Mouse (Mus musculus) large intestine, adult 2 months (tissue): ENCODE measurements around the gene Zbed5. TPM values are rescaled to one million over a fixed set of nuclear protein-coding genes. Genes with fewer than 3 reads are reported as not detected.
"Not testable (repeated sequence)": the region's sequence is repeated elsewhere in the genome, so short reads cannot be mapped to it uniquely, and the experiment has no call there.

Experiments used
- DNase-seq: peaks from one replicate; pipeline ENCODE4 v3.0.0-alpha.2; 2012; ENCODE audit warnings: low read depth, low spot score
- WGBS: fragments of 180-500 bp; shearing (Covaris S2); methylation state at CpG from one replicate; pipeline ENCODE4 v1.1.7; 2018; 5-methylcytosine and 5-hydroxymethylcytosine counted together
- polyA plus RNA-seq: library from polyadenylated mRNA; depleted of rRNA; stranded (reverse); fragments of >200 nt; gene quantifications from 2 replicates; pipeline ENCODE4 v1.2.3, GENCODE M21; 2012

Zbed5 gene
- polyA plus RNA-seq, 1 experiment: 0.17 TPM

GRCm38 (mm10) chr5:129898449-129898848 is 2.9 kb downstream of the Zbed5 start, which contains the start of gene Phkg1:
Phkg1 (minus strand) TSS chr5:129898549.
- 93% methylated on average over 1 of the region's 1 CpGs for WGBS
- DNase-seq: no peak

- no peak for DNase-seq
- 19% methylated on average over 4 of the region's 4 CpGs for WGBS
Observed at GRCm38 (mm10) chr5:129907775-129908174, 12.3 kb downstream of the Zbed5 start.

- under 1% methylated on average over 63 of the region's 63 CpGs for WGBS
- peak; percentile 71 for DNase-seq
Observed at GRCm38 (mm10) chr5:129908242-129908965, 12.9 kb downstream of the Zbed5 start, which contains the start of gene Nupr1l. Nupr1l (plus strand) TSS chr5:129908540.

- 67% methylated on average over 9 of the region's 9 CpGs for WGBS
- DNase-seq: no peak
Observed at GRCm38 (mm10) chr5:129909147-129909546, 13.6 kb downstream of the Zbed5 start.

- DNase-seq: no peak
- WGBS: 78% methylated on average over 7 of the region's 7 CpGs
Observed at GRCm38 (mm10) chr5:129909591-129909990, 14.1 kb downstream of the Zbed5 start.

- no peak for DNase-seq
- 42% methylated on average over 2 of the region's 2 CpGs for WGBS
Observed at GRCm38 (mm10) chr5:129914024-129914423, 18.5 kb downstream of the Zbed5 start.

- WGBS: 71% methylated on average over 11 of the region's 11 CpGs
- DNase-seq: not testable (repeated sequence)
Observed at GRCm38 (mm10) chr5:129915491-129915890, 20.0 kb downstream of the Zbed5 start.

- 87% methylated on average over 24 of the region's 24 CpGs for WGBS
- no peak for DNase-seq
Observed at GRCm38 (mm10) chr5:129918065-129918651, 22.6 kb downstream of the Zbed5 start.

- DNase-seq: no peak
- 76% methylated on average over 9 of the region's 9 CpGs for WGBS
Observed at GRCm38 (mm10) chr5:129918752-129919151, 23.2 kb downstream of the Zbed5 start.

- no peak for DNase-seq
- WGBS: 49% methylated on average over 8 of the region's 8 CpGs
Observed at GRCm38 (mm10) chr5:129919320-129919719, 23.8 kb downstream of the Zbed5 start.

GRCm38 (mm10) chr5:129921972-129922371 is 26.4 kb downstream of the Zbed5 start:
- 95% methylated on average over 4 of the region's 4 CpGs for WGBS
- DNase-seq: no peak

GRCm38 (mm10) chr5:129924820-129925452 is 29.4 kb downstream of the Zbed5 start:
- no peak for DNase-seq
- WGBS: 60% methylated on average over 8 of the region's 8 CpGs

- 28% methylated on average over 5 of the region's 5 CpGs for WGBS
Observed at GRCm38 (mm10) chr5:129925933-129926332, 30.4 kb downstream of the Zbed5 start.

GRCm38 (mm10) chr5:129929924-129930855 is 34.7 kb downstream of the Zbed5 start:
- no peak for DNase-seq
- WGBS: 39% methylated on average over 9 of the region's 9 CpGs

More at GRCm38 (mm10) chr5:129925933-129926332, 30.4 kb downstream of the Zbed5 start:
- no peak for DNase-seq

- 63% methylated on average over 4 of the region's 4 CpGs for WGBS
Observed at GRCm38 (mm10) chr5:129936941-129937340, 41.4 kb downstream of the Zbed5 start.

GRCm38 (mm10) chr5:129940281-129940680 is 44.8 kb downstream of the Zbed5 start:
- 34% methylated on average over 2 of the region's 2 CpGs for WGBS
- no peak for DNase-seq

More at GRCm38 (mm10) chr5:129936941-129937340, 41.4 kb downstream of the Zbed5 start:
- no peak for DNase-seq

GRCm38 (mm10) chr5:129940736-129941494 is 45.4 kb downstream of the Zbed5 start:
- 2% methylated on average over 9 of the region's 9 CpGs for WGBS
- DNase-seq: no peak

GRCm38 (mm10) chr5:129941495-129942045 is 46.0 kb downstream of the Zbed5 start, which contains the start of gene Vkorc1l1:
Vkorc1l1 (plus strand) TSS chr5:129941970.
- DNase-seq: peak; percentile 89
- WGBS: 1% methylated on average over 59 of the region's 59 CpGs
